Mouse (Mus musculus) right cerebral cortex, postnatal 36 days (tissue): ENCODE measurements around the gene Ctcfl.

ENCODE experiments used
- DNase-seq, 2 experiments: peaks; one replicate each; pipeline ENCODE4 v3.0.0; 2022; ENCODE audit warnings: low spot score in 2 of 2, mixed read lengths in 1 of 2

Gene Ctcfl

GRCm38 (mm10) chr2:173048041-173048745, 71.1 kb downstream of the Ctcfl start:
- DNase-seq = no peak

DNA sequence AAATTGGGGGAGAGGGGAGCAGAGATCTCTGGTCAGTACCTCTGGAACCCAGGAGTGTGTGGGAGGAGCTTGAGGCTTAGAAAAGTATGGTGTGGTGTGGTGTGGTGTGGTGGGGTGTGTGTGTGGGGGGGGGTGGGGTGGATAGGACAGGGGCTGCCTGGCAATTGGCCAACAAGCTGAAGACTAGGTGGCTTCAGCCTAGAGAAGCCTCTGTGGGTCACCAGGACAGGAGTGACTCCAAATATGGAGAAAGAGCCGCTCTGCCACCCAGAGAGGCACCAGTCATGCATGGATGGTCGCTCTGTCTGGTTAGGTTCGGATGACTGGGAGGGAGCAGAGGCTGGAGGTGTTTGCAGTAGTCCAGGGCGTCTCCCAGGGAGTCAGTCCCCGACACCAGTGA, 71.9 kb downstream of the Ctcfl start:
- DNase-seq = no peak

DNA sequence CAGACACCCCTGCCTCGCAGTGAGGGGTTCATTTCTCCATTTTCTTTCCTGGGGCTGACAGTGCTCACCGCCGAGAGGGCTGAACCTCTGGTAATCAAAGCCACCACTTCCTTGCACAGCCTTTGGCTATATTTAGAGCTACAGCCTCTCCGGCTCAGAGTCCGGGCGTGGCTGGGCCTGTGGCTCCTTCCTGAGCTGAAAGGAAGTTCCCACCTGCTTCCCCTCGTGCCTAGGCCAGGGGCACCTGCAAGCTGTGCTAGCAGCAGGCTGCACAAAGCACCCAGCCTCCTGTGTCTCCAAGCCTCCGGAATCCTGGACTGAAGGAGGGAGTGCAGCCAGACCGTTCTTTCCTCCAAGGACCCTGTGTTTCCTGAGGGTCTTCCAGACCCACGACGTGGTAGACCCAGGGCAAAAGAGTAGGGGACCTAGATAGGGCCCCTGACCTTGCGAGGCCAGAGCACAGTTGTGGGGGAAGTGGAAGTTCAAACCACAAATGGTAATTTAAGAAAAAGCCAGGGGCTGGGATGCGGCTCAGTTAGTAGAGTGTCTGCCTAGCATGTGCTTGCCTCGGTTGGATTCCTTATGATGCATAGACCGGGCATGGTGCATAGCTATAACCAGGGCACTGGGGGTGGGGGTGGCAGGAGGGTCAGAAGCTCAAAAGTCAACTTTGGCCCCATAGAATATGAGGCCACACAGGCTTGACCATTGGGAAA, 72.6 kb downstream of the Ctcfl start:
- no peak for DNase-seq

GRCm38 (mm10) chr2:173044198-173044970, 74.9 kb downstream of the Ctcfl start:
- DNase-seq = no peak
